Mouse (Mus musculus) cerebellum, adult 8-10 months (tissue): ENCODE measurements around the gene Higd1b.

Source experiments
- DNase-seq: peaks from one replicate; pipeline ENCODE4 v3.0.0; 2022

The Higd1b gene

GRCm38 (mm10) chr11:102835549-102835948, at the start of gene Higd1b:
Higd1b (plus strand) TSS chr11:102835849.
- no peak for DNase-seq

GRCm38 (mm10) chr11:102787688-102788177, 47.9 kb upstream of the Higd1b start:
- no peak for DNase-seq

- DNase-seq: no peak
These were observed 43.8 kb upstream of the Higd1b start for GRCm38 (mm10) chr11:102791682-102792445.

- no peak for DNase-seq
These were observed 41.5 kb upstream of the Higd1b start for GRCm38 (mm10) chr11:102794157-102794556.

- DNase-seq: no peak
These were observed 32.2 kb upstream of the Higd1b start for GRCm38 (mm10) chr11:102803453-102803852.

- DNase-seq: no peak
These were observed 27.4 kb upstream of the Higd1b start for GRCm38 (mm10) chr11:102808246-102808645.

GRCm38 (mm10) chr11:102810721-102811485, 24.7 kb upstream of the Higd1b start:
- DNase-seq: no peak

- DNase-seq: no peak
These were observed 20.8 kb upstream of the Higd1b start for GRCm38 (mm10) chr11:102814881-102815280.

GRCm38 (mm10) chr11:102818121-102819020, 17.3 kb upstream of the Higd1b start:
- peak; percentile 20 for DNase-seq

- peak; percentile 43 for DNase-seq
These were observed 16.4 kb upstream of the Higd1b start, which contains the start of gene Gjc1 for GRCm38 (mm10) chr11:102819021-102819782. Gjc1 (minus strand) TSS chr11:102819700.

GRCm38 (mm10) chr11:102819783-102820385, 15.8 kb upstream of the Higd1b start:
- DNase-seq: no peak

GRCm38 (mm10) chr11:102820432-102820831, 15.2 kb upstream of the Higd1b start:
- no peak for DNase-seq

GRCm38 (mm10) chr11:102821231-102821630, 14.4 kb upstream of the Higd1b start:
- no peak for DNase-seq

GRCm38 (mm10) chr11:102826476-102826875, 9.2 kb upstream of the Higd1b start:
- DNase-seq: no peak

GRCm38 (mm10) chr11:102827097-102827496, 8.6 kb upstream of the Higd1b start:
- no peak for DNase-seq

- no peak for DNase-seq
These were observed 5.4 kb upstream of the Higd1b start for GRCm38 (mm10) chr11:102830276-102830675.

GRCm38 (mm10) chr11:102832700-102833297, 2.9 kb upstream of the Higd1b start:
- no peak for DNase-seq

- DNase-seq: no peak
These were observed 1.4 kb upstream of the Higd1b start for GRCm38 (mm10) chr11:102834219-102834618.

GRCm38 (mm10) chr11:102836146-102836545, 497 bp downstream of the Higd1b start:
- no peak for DNase-seq

GRCm38 (mm10) chr11:102837385-102837784, 1.7 kb downstream of the Higd1b start:
- DNase-seq: no peak

GRCm38 (mm10) chr11:102838126-102838525, 2.5 kb downstream of the Higd1b start:
- DNase-seq: no peak
